Mouse (Mus musculus) layer of hippocampus, adult 9-10 months (tissue): ENCODE measurements around the gene Snap47.

Experiments used
- DNase-seq: peaks from one replicate; pipeline ENCODE4 v3.0.0; 2022; ENCODE audit warnings: low spot score

Snap47 gene

GRCm38 (mm10) chr11:59451086-59451485, at the start of gene Snap47:
Gene Snap47, minus strand, starts transcription at chr11:59451186.
- DNase-seq = no peak

- DNase-seq = no peak
Observed at GRCm38 (mm10) chr11:59497747-59498146, 46.8 kb upstream of the Snap47 start.

GRCm38 (mm10) chr11:59496672-59497310, 45.8 kb upstream of the Snap47 start:
- DNase-seq = no peak

GRCm38 (mm10) chr11:59486222-59486621, 35.2 kb upstream of the Snap47 start:
- DNase-seq = no peak

GRCm38 (mm10) chr11:59485641-59486040, 34.7 kb upstream of the Snap47 start:
- no peak for DNase-seq

- DNase-seq = peak; percentile 56
Observed at GRCm38 (mm10) chr11:59483212-59483611, 32.2 kb upstream of the Snap47 start.

- DNase-seq = no peak
Observed at GRCm38 (mm10) chr11:59477240-59477639, 26.3 kb upstream of the Snap47 start.

- DNase-seq = peak; percentile 92
Observed at GRCm38 (mm10) chr11:59472326-59472677, 21.3 kb upstream of the Snap47 start, which contains the start of gene Zfp867. Gene Zfp867, minus strand, starts transcription at chr11:59472474.

- DNase-seq = no peak
Observed at GRCm38 (mm10) chr11:59471413-59472325, 20.7 kb upstream of the Snap47 start.

- DNase-seq = no peak
Observed at GRCm38 (mm10) chr11:59460459-59460858, 9.5 kb upstream of the Snap47 start.

- no peak for DNase-seq
Observed at GRCm38 (mm10) chr11:59458973-59459372, 8.0 kb upstream of the Snap47 start.

GRCm38 (mm10) chr11:59456891-59457290, 5.9 kb upstream of the Snap47 start:
- no peak for DNase-seq

- DNase-seq = no peak
Observed at GRCm38 (mm10) chr11:59456346-59456745, 5.4 kb upstream of the Snap47 start.

- DNase-seq = no peak
Observed at GRCm38 (mm10) chr11:59450230-59450771, 685 bp downstream of the Snap47 start.

- DNase-seq = peak; percentile 66
Observed at GRCm38 (mm10) chr11:59449741-59450229, 1.2 kb downstream of the Snap47 start, which contains the start of gene Jmjd4. Gene Jmjd4, plus strand, starts transcription at chr11:59450045.

GRCm38 (mm10) chr11:59443102-59443501, 7.9 kb downstream of the Snap47 start:
- DNase-seq = no peak

GRCm38 (mm10) chr11:59437954-59438353, 13.0 kb downstream of the Snap47 start:
- no peak for DNase-seq

- DNase-seq = no peak
Observed at GRCm38 (mm10) chr11:59432261-59432660, 18.7 kb downstream of the Snap47 start.

- DNase-seq = no peak
Observed at GRCm38 (mm10) chr11:59429959-59430358, 21.0 kb downstream of the Snap47 start.

- no peak for DNase-seq
Observed at GRCm38 (mm10) chr11:59428057-59428660, 22.8 kb downstream of the Snap47 start.

GRCm38 (mm10) chr11:59425671-59426101, 25.3 kb downstream of the Snap47 start:
- no peak for DNase-seq

- no peak for DNase-seq
Observed at GRCm38 (mm10) chr11:59423010-59423588, 27.9 kb downstream of the Snap47 start.
